Mouse (Mus musculus): ENCODE results near the gene Tnrc6a.

GRCm38 (mm10) chr7:123105906-123106305, 17.8 kb upstream of the Tnrc6a start:
- TF ChIP-seq CTCF (IDR thresholded peaks at IDR 0.05; ENCODE audit: borderline replicate concordance, extremely low read depth, insufficient read depth, insufficient read length) (no peak), POLR2A (IDR thresholded peaks at IDR 0.05; ENCODE audit: borderline replicate concordance, extremely low read depth, insufficient read depth, insufficient read length, poor library complexity, severe bottlenecking) (no peak)

All from brain, embryonic 14.5 days (tissue).